Mouse (Mus musculus) lung, postnatal 10 days (tissue): ENCODE measurements around the gene Olfr1291-ps1.

Experiments
- DNase-seq: peaks from one replicate; pipeline ENCODE4 v3.0.0; 2021

The Olfr1291-ps1 gene

GRCm38 (mm10) chr2:111496880-111497279 is at the start of gene Olfr1291-ps1:
Olfr1291-ps1 (plus strand) TSS chr2:111497180.
- no peak for DNase-seq

DNA sequence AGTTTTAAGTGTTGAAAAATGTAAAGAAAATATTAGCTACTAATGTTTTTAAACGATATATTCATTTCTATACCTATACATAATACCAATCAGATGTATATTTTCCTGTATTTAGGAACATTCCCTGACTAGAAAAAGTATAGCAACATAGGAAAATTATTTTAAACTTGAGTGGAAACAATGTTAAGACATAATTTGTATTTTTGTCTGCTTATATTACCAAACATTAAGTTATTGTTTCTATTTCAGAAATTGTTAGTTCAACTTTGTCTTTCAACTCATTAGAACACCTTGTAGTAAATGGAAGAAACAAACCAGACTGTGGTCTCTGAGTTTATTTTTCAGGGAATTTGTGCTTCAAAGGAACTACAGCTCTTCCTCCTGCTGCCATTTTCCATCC is 48.1 kb upstream of the Olfr1291-ps1 start, which contains the start of gene Olfr1287:
Olfr1287 (plus strand) TSS at position 301 of the 400 bp plus-strand sequence.
- DNase-seq = no peak

- DNase-seq = no peak
These were observed 23.2 kb upstream of the Olfr1291-ps1 start, which contains the start of gene Olfr1288 for GRCm38 (mm10) chr2:111473801-111474200. Olfr1288 (plus strand) TSS chr2:111474101.

- DNase-seq = no peak
These were observed 16.5 kb upstream of the Olfr1291-ps1 start, which contains the start of gene Olfr1289 for GRCm38 (mm10) chr2:111480519-111480918. Olfr1289 (plus strand) TSS chr2:111480819.

- no peak for DNase-seq
These were observed 3.3 kb upstream of the Olfr1291-ps1 start, which contains the start of gene Olfr1290 for GRCm38 (mm10) chr2:111493729-111494128. Olfr1290 (minus strand) TSS chr2:111493829.

DNA sequence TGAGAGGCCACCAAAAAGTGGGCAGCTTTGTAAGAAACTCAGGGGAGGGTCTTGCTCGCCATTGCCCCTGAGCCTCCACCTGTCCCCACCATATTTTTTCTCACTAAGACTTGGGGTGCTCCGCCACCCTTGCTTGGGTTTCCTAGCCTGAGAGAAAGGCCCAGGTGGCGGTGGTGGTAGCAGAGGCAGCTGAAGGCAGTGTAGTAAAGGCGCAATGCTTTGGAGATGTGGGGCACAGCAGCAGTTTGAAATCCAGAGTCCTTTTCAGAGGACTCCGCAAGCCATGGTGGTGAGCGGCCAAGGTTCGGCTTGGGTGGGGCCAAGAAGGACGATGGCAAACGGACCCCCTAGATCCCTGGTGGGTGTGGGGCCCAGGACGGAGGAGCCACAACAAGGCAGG is 20.5 kb downstream of the Olfr1291-ps1 start:
- no peak for DNase-seq

- DNase-seq = no peak
These were observed 27.9 kb downstream of the Olfr1291-ps1 start, which contains the start of gene Olfr1293-ps for GRCm38 (mm10) chr2:111524903-111525302. Olfr1293-ps (plus strand) TSS chr2:111525203.

DNA sequence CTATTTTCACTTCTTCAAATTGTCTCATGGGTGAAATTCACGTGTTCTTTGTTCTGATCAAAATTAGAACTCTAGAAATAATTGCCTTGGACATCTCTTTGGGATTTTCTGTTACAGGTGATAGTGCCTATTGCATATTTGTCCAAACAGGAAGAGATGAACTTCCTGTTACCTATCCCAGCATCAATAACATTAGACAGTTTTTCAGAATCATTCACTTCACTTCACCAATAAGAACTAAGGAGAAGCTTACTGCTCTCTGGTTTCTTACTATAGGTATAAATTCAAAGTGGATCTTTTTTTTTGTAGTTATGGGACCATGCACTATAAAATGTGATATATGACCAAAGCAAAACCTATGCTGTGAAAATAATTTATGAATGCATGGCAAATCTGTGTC is 43.2 kb downstream of the Olfr1291-ps1 start, which contains the start of gene Olfr1294:
Olfr1294 (minus strand) TSS at position 101 of the 400 bp plus-strand sequence.
- DNase-seq = no peak
